Mouse (Mus musculus) adrenal gland, postnatal 10 days (tissue): ENCODE results near the gene Arhgap33. TPM values are rescaled to one million over a fixed set of nuclear protein-coding genes. Genes with fewer than 3 reads are reported as not detected.
"Not testable (repeated sequence)": the region's sequence is repeated elsewhere in the genome, so short reads cannot be mapped to it uniquely, and the experiment has no call there.

Source experiments
- DNase-seq: peaks from one replicate; pipeline ENCODE4 v3.0.0; 2021; ENCODE audit warnings: mixed read lengths
- total RNA-seq, 2 experiments: library from RNA; stranded (reverse); gene quantifications; 2 replicates each; pipeline ENCODE4 v1.2.3; 2021

Arhgap33 gene
- total RNA-seq, 2 experiments from 2014 or later = 5.0 to 11.7 TPM

- peak; percentile 84 for DNase-seq
Observed at GRCm38 (mm10) chr7:30553021-30553589, 18.2 kb upstream of the Arhgap33 start.

DNA sequence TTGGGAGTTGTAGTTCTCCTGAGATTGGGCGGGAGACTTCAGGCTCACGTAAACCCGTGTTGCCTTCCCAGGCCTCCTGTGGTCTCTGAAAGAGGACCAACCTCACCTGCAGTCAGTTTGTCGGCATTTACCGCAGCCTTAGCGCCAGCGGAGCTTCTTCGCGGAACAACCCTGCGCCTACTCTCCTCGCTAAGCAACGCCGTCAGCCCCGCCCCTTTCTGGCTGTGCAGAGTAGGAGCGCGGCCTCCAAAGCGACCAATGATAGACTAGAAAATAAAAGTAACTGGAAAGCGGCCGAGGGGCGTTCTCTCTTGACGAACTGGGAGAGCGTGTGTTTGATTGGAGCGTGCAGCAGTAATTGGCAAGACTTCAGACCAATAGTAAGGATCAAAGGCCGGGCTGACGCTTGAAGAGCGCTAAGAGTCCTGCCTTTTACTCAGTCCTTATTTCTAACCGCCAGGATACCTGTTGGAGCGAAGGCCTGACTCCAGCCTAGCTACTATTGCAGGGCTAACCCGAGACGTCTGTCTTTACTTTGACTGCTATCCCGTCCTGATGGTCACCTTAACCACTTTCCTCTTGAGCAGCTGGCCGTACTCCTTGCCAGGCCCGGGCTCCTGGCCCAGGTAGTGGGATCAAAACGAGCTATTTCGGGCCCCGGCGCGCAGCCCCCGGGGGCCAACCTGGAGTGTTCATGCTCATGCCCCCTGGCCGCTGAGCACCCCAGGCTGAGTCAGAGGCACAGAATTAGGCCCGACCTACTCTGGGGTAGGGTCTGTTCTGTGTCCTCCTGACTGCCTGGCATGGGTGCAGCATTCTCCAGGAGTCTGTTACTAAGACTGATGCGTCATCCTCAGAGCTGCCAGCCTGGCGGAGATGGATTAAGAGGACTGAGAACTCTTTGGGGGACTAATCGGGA, 17.5 kb upstream of the Arhgap33 start, which contains the start of the genes Hspb6 and Proser3:
Hspb6 (plus strand) TSS at position 77 of the 919 bp plus-strand sequence.
Proser3 (minus strand) TSS at position 198 of the 919 bp plus-strand sequence.
- DNase-seq = peak; percentile 97

- no peak for DNase-seq
Observed at GRCm38 (mm10) chr7:30551445-30552101, 16.7 kb upstream of the Arhgap33 start.

DNA sequence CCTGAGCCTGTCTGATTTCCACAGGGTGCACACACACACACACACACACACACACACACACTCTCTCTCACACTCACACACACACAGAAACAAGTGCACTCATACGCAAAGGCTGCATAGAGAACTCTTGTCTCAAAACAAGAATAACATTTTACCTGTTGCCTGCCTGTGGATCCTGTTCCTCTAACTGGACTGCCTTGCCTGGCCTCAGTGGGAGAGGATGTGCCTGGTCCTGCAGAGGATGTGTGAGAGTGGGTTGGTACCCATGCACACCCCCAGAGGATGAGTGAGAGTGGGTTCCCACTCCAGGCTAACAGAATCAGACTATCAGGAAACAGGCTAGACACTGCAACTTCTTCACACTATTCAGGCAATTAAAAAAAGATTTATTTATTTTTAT, 15.7 kb upstream of the Arhgap33 start:
- no peak for DNase-seq

GRCm38 (mm10) chr7:30549880-30550279, 15.0 kb upstream of the Arhgap33 start:
- DNase-seq = no peak

GRCm38 (mm10) chr7:30544327-30544726, 9.5 kb upstream of the Arhgap33 start:
- no peak for DNase-seq

GRCm38 (mm10) chr7:30540572-30540971, 5.7 kb upstream of the Arhgap33 start:
- no peak for DNase-seq

DNA sequence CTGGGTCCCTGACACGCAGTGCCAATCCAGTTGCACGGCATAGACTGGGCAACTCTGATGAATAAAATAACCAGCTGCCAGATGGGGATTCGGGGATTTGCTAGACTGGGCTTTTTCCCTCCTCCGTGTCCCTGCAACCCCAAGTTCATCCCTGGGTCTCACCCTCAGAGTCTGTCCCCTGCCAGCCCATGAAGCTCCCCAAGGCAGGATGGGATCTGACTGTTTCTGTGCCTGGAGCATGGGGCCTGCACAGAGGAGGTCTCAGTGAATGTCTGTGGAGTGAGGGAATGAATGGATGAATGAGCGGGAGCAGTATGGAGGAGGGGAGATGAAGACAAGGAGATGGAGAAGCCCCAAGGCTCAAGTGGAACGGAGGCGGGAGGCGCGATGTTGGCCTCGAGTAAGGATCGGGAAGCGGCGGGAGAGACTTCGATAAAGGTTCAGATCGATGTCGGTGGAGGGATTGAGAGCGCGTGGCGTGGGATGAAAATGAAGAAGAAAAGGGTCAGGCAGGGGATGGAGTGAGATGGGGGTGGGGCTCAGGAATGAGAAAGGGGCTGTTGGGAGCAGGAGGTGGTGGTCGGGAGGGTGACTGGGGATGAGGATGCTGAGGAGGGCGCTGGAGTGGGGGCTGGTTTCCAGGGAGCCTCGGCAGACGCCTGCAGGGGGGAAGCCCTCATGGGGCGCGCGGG, 773 bp downstream of the Arhgap33 start:
- no peak for DNase-seq

- peak; percentile 52 for DNase-seq
Observed at GRCm38 (mm10) chr7:30532931-30533330, 1.9 kb downstream of the Arhgap33 start.

DNA sequence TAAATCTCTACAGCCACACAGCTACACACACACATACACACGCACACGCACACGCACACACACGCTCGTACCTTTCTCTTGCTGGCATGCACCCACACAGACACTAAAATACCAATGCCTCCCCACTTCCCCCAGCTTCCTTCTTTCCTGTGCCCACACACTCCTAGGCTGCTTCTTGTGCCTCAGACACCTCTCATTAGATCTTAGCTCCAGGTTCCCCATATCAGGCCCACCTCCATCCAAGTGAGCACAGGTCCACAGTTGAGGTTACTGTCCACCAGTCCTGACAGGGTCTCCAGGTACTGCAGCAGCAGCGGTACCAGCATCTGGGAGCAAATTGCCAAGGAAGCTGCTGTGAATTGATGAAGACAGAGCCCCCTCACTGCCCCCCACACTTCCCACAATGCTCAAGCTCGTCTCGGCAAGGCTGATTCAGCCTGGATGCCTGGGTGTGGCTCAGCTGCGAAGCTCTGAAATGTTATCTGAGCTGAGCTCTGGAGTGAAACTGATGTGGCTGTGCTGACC, 3.5 kb downstream of the Arhgap33 start:
- no peak for DNase-seq

- DNase-seq = no peak
Observed at GRCm38 (mm10) chr7:30526981-30527380, 7.9 kb downstream of the Arhgap33 start.

GRCm38 (mm10) chr7:30526399-30526798, 8.5 kb downstream of the Arhgap33 start:
- no peak for DNase-seq

DNA sequence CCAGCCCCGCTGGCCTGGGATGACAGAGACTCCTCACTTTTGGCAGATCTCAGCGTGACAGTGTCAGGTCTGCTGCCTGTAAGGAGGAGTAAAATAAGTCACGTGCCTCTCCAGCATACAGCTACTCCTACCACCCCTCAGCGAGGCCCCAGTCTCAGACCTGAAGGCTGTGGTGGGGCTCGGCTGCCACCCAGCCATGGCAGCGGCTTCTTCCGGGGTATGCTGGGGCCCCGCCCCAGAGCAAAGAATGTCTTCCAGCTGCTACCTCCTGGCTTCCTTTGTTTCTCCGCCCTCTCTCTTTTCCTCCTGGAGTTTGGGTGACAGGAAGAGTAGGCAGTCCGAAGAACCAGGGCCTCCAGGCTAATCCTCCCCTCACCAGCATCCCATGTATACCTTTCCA, 8.9 kb downstream of the Arhgap33 start:
- DNase-seq = no peak

DNA sequence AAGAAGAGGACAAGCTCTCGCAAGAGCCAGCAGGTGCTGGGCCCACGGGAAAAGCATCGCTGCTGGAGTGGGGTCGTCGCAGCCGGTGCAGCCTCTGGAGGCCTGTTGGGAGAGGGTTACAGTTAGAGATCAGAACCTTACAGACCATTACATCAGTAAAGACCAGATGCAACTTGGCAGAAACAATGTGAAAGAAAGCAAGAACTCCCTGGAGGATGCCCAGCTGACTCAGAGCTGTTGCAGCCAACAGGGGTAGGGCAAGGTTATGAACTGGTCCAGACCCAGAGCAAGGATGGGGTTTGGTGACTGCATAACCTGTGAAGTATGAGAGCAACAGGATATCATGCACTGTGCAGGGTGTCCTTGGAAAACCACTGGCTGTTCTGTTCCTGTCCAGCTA, 10.4 kb downstream of the Arhgap33 start:
- no peak for DNase-seq

DNA sequence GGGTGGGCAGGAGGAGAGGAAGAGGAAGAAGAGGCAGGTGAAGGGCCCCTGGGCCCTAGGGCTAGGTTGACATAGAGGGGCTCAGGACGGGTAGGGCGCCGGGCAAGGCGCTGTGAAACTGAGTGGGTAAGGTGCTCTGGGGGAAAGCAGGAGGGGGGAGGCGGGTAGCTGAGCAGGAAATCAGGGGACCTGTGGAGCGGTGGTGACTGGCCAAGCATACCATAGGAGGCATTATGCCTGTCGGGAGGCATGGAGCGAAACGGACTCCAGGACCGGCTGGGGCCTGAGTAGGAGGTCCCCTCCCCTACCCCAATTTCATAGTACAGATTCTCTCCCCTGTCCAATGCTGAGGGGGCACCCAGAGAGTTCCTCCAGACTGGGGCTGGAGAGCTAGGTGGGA, 12.0 kb downstream of the Arhgap33 start:
- no peak for DNase-seq

DNA sequence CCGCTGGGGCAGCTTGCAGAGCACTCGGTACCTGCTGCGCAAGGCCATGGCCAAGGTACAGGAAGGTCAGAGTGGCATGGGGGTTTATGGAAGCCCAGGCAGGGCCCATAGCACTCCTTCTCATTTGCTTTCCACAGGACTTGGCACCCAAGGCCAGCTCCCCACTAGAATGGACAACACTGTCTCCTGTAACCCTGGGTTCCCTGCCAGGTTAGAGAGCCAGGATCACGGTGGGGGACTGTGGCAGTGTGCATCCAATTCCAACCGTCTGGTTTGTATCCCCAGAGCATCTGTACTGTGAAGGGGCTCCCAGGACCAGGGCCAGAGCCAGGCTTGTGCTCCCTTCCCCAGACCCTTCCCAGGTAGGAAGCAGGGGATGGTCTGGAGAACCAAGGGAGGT, 14.0 kb downstream of the Arhgap33 start:
- no peak for DNase-seq

DNA sequence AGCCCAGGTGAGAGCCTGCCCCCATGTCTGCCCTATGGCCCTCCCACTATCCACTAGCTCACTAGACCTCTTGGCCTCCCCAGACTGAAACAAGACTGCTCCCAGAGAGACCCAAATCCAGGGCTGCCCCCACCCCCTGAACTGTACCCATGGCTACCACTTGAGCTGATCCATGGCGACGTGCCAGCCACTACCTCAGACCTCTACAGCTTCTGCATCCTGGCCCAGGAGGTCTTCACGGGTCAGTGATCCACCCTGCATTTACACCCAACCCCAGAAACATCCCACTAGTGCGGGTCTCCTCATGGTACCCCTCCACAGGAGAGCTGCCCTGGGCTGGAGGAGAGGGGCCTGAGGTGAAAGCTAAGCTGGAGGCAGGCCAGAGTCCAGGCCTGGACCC, 14.5 kb downstream of the Arhgap33 start:
- no peak for DNase-seq

DNA sequence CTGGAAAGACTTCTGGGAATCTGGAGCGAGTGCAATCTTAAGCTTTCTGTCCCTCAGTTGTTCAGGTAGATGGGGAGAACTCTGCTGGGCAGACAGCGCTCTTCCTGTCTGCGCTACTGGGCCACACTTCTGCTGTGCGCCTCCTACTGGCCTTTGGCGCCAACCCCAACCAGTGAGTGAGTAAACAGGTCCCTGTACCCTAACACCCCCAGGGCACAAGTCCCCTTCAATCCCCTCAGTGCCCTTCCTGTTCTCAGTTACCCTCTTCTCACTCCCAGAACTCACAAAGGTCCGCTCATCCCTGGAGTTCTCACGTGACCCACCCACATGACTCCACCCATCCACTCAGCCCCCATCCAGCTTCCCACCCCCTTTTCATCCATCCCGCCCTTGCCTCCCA, 16.5 kb downstream of the Arhgap33 start:
- DNase-seq = no peak

- no peak for DNase-seq
Observed at GRCm38 (mm10) chr7:30515003-30515760, 19.7 kb downstream of the Arhgap33 start.

- no peak for DNase-seq
Observed at GRCm38 (mm10) chr7:30508061-30508460, 26.8 kb downstream of the Arhgap33 start.

- DNase-seq = not testable (repeated sequence)
Observed at GRCm38 (mm10) chr7:30501159-30501558, 33.7 kb downstream of the Arhgap33 start.
